Mouse (Mus musculus): ENCODE data around the gene Hbb-bh2.
"Not testable (repeated sequence)": the region's sequence is repeated elsewhere in the genome, so short reads cannot be mapped to it uniquely, and the experiment has no call there.

The Hbb-bh2 gene

GRCm38 (mm10) chr7:103812174-103812573 lies 28.1 kb downstream of the Hbb-bh2 start:
- DNase-seq (ENCODE audit: low spot score in 2 of 2): no peak

GRCm38 (mm10) chr7:103811223-103811845 lies 29.0 kb downstream of the Hbb-bh2 start:
- DNase-seq (ENCODE audit: low spot score in 2 of 2): no peak

GRCm38 (mm10) chr7:103810746-103811145 lies 29.6 kb downstream of the Hbb-bh2 start:
- DNase-seq (ENCODE audit: low spot score in 2 of 2): no peak

GRCm38 (mm10) chr7:103810296-103810695 lies 30.0 kb downstream of the Hbb-bh2 start:
- DNase-seq (ENCODE audit: low spot score in 2 of 2): no peak

GRCm38 (mm10) chr7:103809801-103810155 lies 30.5 kb downstream of the Hbb-bh2 start:
- no peak for DNase-seq (ENCODE audit: low spot score in 2 of 2)

- no peak for DNase-seq (ENCODE audit: low spot score in 2 of 2)
These were observed 31.1 kb downstream of the Hbb-bh2 start for GRCm38 (mm10) chr7:103808971-103809800.

- DNase-seq (ENCODE audit: low spot score in 2 of 2): not testable (repeated sequence)
These were observed 32.2 kb downstream of the Hbb-bh2 start for GRCm38 (mm10) chr7:103808120-103808519.

- DNase-seq (ENCODE audit: low spot score in 2 of 2): no peak
These were observed 33.5 kb downstream of the Hbb-bh2 start for GRCm38 (mm10) chr7:103806856-103807255.

GRCm38 (mm10) chr7:103792669-103793388 lies 47.5 kb downstream of the Hbb-bh2 start:
- no peak for DNase-seq (ENCODE audit: low spot score in 2 of 2)

GRCm38 (mm10) chr7:103791721-103792120 lies 48.6 kb downstream of the Hbb-bh2 start, which contains the start of gene Olfr67:
TSS of gene Olfr67 (minus strand) at chr7:103791821.
- no peak for DNase-seq (ENCODE audit: low spot score in 2 of 2)

All from right cerebral cortex, postnatal 36 days (tissue).